Mouse (Mus musculus): ENCODE results near the gene Gm14308. TPM values are rescaled to one million over a fixed set of nuclear protein-coding genes. Genes with fewer than 3 reads are reported as not detected.
"Not testable (repeated sequence)": the region's sequence is repeated elsewhere in the genome, so short reads cannot be mapped to it uniquely, and the experiment has no call there.

Gm14308 gene
- total RNA-seq (2021) = not detected
- long read RNA-seq, experiment 1, partial matches to known transcripts = 0 of 3 reads
- long read RNA-seq, experiment 1, other reads (novel, unspliced or antisense) = 0 of 3 reads
- long read RNA-seq, experiment 2, partial matches to known transcripts = 0 of 1 reads
- long read RNA-seq, experiment 2, other reads (novel, unspliced or antisense) = 1 of 1 reads

DNA sequence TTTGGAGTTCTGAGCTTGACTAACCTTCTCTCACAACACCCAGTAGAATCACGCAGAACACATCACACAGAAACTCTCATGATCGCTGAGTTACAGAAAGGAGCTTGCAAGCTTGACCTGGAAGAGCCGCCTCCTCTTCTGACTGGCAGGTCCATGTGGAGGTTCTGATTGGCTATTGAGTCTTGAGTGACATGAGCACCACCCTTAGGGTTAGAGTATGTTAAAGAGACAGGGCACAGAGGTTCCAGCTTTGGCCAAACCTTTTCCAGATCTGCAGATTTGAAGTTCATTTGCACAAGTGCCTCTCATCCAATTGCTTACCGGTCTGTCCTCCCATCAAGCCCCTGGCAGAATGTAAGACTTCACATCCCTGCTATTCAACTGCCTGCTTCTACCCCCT lies at the start of gene Gm14308:
Gm14308 (minus strand) TSS at position 101 of the 400 bp plus-strand sequence.
- not testable (repeated sequence) for DNase-seq (ENCODE audit: low spot score)

GRCm38 (mm10) chr2:176670222-176670621 lies 34.1 kb upstream of the Gm14308 start, which contains the start of gene Zfp973:
Zfp973 (plus strand) TSS chr2:176670522.
- not testable (repeated sequence) for DNase-seq (ENCODE audit: low spot score)

Other genes with a start within 250 kb of the Gm14308 start
- gene Gm14435, start 212.8 kb downstream of the Gm14308 start, total RNA-seq (2021) = 1 to 10 TPM; 7.7 to 8.2 TPM
- not detected for gene Gm14434, start 149.6 kb downstream of the Gm14308 start, total RNA-seq (2021)
- not detected for gene Zfp967, start 115.3 kb downstream of the Gm14308 start, total RNA-seq (2021)
- 10 to 100 TPM; 11.1 to 13.7 TPM for gene Zfp973, start 34.2 kb upstream of the Gm14308 start, total RNA-seq (2021)
- 1 to 10 TPM; 7.6 to 9.2 TPM for gene Gm14305, start 72.0 kb upstream of the Gm14308 start, total RNA-seq (2021)
- 10 to 100 TPM; 10.3 to 12.9 TPM for gene Gm14295, start 162.3 kb upstream of the Gm14308 start, total RNA-seq (2021)
- not detected for gene Gm14408, start 194.8 kb upstream of the Gm14308 start, total RNA-seq (2021)